Mouse (Mus musculus) induced T-regulatory cell, adult 2 months (primary cell): ENCODE data around the gene Gcc2.
"Not testable (repeated sequence)": the region's sequence is repeated elsewhere in the genome, so short reads cannot be mapped to it uniquely, and the experiment has no call there.

Experiments used
- DNase-seq: peaks from one replicate; pipeline ENCODE4 v3.0.0-alpha.2; 2012; ENCODE audit warnings: low read depth

Gcc2 gene

DNA sequence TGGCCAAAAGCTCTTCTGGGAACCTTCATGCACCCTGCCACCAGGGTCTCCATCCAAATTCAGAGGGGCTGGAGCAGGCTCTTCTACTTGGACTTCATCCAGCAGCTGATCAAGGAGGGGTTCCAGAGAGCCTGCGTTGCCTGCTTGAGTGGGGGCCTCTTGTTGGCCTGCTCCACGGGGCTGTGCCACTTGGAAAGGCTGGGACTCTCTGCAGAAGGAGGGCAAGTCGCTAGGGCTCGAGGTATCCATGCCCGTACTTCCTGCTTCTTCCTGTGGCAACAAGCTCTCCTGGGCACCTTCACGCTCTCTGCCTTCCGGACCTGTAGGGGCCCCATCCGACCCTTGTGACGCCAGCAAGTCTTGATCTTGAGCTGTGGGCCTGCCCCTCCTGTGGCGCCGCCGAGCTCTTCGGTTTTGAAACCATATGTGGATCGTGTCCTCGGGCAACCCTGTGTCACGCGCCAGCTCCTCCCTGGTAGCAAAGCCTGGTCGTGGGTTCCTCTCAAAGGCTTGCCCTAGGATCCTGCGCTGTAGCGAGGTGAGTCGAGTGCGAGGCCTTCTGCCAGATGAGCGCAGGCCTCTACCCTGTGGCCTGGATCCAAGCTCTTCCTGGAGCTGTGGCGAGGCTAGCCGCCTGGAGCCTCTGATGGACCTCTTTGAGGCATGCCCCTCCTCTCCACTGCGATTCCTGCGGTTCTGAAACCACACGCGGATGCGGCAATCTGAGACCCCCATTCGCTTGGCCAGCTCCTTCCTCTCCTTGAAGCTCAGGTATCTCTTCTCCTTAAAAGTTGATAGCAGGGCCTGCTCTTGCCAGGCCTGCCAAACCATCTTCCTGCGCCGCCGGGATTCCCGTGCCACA lies 23.3 kb upstream of the Gcc2 start:
- peak; percentile 31 for DNase-seq

GRCm38 (mm10) chr10:58232641-58232969 lies 22.7 kb upstream of the Gcc2 start, which contains the start of gene Duxf3:
Gene Duxf3, minus strand, starts transcription at chr10:58232675.
- DNase-seq, result not testable (repeated sequence)

GRCm38 (mm10) chr10:58233054-58233739 lies 22.1 kb upstream of the Gcc2 start:
- not testable (repeated sequence) for DNase-seq

DNA sequence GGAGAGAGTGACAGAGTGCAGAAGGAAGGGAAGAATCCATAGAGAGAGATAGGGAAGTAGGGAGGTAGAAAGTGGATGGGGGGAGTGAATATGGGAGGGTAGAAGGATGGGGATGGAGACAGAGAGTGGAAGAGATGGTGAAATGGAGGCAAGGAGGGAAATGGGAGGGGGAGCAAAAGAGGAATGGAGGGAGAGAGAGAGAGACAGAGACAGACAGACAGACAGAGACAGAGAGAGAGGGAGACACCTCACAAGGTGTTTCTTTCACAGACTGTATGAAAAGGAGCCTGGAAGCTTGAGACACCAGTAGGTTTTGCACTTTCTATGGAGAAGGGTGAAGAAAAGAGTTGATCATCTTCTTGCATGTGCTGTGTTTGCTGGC lies 21.6 kb upstream of the Gcc2 start:
- not testable (repeated sequence) for DNase-seq

- DNase-seq, result not testable (repeated sequence)
Observed at GRCm38 (mm10) chr10:58234985-58235384, 20.3 kb upstream of the Gcc2 start.

DNA sequence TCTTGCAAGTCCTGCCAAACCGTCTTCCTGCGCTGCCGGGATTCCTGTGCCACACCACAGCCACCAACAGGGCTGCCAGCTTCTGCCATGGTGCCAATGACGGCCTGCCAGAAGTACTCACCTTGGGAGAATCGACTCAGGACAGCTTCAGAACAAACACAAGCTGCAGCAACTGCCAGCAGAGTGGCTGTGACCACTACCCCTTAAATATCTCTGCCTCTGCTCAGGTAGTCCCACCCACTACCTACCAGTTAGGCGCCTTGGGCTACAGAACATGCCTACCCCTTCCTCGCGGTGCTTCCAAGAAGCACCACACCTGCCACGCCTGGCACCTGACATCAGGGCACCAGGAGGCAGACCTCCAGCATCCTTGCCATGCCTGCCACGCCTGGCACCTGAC lies 18.7 kb upstream of the Gcc2 start, which contains the start of gene Gm4981:
Gene Gm4981, minus strand, starts transcription at position 89 of the 400 bp plus-strand sequence.
- DNase-seq, result no peak

DNA sequence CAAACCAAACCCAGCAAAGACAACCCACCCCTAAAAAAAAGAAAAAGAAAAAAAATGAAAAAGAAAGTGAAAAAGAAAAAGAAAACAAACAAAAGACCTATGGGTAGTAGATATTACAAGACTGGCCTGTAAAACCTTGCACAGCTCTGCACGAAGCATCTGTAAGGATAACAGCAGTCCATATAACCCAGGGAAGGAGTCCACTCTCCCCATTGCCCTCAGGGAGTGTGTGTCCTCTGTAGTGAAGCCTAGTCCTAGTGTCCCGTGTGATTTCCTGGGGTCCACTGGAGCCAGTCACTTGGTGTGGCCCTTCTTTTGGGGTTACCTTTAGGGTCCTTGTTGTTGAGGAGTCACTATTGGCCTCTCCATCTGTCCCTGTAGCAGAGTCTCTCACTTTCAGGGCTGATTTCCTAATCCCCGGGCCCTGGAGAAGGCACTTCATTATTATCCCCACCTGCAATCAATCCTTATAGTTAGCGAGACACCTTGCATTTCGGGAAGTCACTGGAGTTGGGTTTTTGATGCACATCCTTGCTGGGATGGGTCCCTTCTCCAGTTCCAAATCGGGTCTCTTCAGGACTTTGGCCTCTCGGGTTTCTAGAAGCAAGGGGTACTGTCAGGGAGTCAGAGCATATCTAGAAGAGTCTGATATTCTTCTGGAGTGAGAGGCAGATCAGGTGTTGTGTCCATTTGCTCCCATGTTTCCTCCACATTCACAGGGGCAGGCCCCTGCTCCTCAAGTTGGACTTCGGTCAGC lies 16.1 kb upstream of the Gcc2 start:
- peak; percentile 24 for DNase-seq

DNA sequence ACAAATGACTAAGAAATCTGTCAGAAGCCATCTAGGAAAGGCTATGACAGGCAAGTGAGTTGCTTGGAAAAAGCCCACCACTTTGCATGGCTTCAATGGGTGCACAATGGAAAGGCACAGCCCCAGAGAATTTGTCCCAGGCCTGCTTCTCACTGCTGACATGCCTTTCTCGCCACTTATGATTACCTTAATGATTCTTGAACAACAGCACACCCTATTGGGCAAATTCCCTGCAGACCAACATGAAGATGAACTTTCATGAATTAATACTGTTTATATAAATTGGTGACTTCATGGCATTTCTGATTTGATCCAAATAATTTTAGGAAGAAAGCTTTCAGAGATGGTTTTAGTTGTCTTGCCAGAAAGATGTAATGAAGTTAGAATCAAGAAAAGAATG lies 5.8 kb upstream of the Gcc2 start:
- DNase-seq, result peak; percentile 52

GRCm38 (mm10) chr10:58254635-58255175 lies 592 bp upstream of the Gcc2 start:
- DNase-seq, result peak; percentile 40

GRCm38 (mm10) chr10:58255954-58256353 lies 657 bp downstream of the Gcc2 start:
- DNase-seq, result peak; percentile 36

- peak; percentile 50 for DNase-seq
Observed at GRCm38 (mm10) chr10:58258466-58258865, 3.2 kb downstream of the Gcc2 start.

- peak; percentile 45 for DNase-seq
Observed at GRCm38 (mm10) chr10:58282238-58282637, 26.9 kb downstream of the Gcc2 start.

GRCm38 (mm10) chr10:58290742-58291141 lies 35.4 kb downstream of the Gcc2 start:
- no peak for DNase-seq

DNA sequence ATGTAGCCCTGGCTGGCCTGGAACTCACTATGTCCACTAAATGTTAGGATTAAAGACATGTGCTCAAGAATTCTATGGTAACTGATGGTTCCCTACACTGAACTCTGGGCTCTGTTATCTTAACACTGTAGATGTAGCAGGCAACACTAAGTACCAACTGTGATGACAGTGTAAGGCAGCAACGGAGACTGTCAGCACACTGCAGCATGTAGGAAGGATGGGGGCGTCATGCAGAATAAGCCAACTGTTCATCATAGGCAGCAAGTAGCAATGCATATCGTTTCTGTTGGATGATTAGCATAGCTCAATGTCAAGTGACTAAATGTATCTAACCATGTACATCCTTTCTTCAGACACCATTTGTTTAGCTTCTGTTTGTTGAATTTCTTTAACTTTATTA lies 38.9 kb downstream of the Gcc2 start:
- no peak for DNase-seq

- DNase-seq, result no peak
Observed at GRCm38 (mm10) chr10:58295605-58296004, 40.3 kb downstream of the Gcc2 start.

GRCm38 (mm10) chr10:58304996-58305395 lies 49.7 kb downstream of the Gcc2 start:
- no peak for DNase-seq

- DNase-seq, result no peak
Observed at GRCm38 (mm10) chr10:58306897-58307296, 51.6 kb downstream of the Gcc2 start.

DNA sequence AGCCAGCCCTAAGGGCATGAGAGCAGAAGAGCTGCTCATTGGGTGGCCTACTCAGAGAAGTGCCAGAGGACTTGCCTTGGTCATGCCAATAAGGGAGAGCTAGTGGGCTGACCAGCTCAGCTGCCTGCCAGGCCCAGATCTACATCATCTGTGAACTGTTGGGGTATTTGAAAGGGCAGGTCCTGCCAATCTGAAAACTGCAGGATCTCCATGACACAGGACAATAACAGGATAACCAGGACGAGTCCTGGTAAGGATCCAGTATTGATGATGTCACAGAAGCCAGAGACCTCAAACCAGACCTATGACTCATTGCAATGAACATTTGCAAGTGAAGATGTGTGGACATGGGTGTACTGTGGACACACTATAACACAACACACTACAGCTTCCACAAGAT lies 55.5 kb downstream of the Gcc2 start:
- DNase-seq, result no peak

- DNase-seq, result peak; percentile 25
Observed at GRCm38 (mm10) chr10:58312887-58313286, 57.6 kb downstream of the Gcc2 start.

- DNase-seq, result no peak
Observed at GRCm38 (mm10) chr10:58320881-58321280, 65.6 kb downstream of the Gcc2 start.

DNA sequence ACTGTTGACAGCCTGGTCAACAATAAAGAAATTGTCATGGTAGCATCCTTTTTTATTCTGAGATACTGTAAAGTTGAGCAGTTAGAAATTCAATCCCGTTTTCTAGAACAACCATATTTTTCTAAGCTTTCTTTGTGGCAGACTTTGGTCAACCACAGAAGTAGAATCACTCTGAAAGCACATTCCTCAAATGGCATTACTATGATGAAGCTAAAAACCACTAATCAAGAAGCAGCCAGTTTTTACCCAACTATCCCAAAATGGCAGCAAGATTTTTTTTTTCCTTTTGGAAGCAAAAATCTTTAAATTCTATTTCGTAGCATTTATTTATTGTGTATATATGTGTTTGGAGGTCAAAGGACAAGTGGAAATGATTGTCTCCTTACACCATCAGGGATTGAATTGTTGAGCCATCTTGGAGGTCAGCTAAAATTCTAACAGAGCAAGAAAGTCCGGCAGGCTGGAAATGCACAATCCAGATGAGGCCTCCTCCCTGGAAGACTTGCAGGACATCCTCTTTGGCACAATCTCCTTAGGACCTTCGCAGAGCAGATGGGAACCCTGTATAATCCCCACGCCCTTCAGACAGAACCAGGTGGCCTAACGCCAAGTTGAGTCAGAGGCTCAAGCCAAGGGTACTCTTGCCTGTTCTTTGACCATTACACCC lies 67.2 kb downstream of the Gcc2 start:
- DNase-seq, result no peak
